Mouse (Mus musculus): ENCODE results near the gene Elp5.

- TF ChIP-seq CTCF (IDR thresholded peaks at IDR 0.05; ENCODE audit: insufficient read depth, low read depth, low read length) (no peak), POLR2A (IDR thresholded peaks at IDR 0.05; ENCODE audit: insufficient read depth, low read depth, low read length) (no peak)
These were observed 12.2 kb upstream of the Elp5 start for GRCm38 (mm10) chr11:69994401-69995090.
